Mouse (Mus musculus): ENCODE results near the gene Psme3. TPM values are rescaled to one million over a fixed set of nuclear protein-coding genes. Genes with fewer than 3 reads are reported as not detected.

Gene Psme3
- total RNA-seq, 1 experiment from 2014 or later: 153 TPM

- no peak for ATAC-seq (replicated peaks; ENCODE audit: low read depth, poor library complexity, severe bottlenecking)
These were observed 32.8 kb downstream of the Psme3 start for GRCm38 (mm10) chr11:101348774-101349173.

- no peak for ATAC-seq (replicated peaks; ENCODE audit: low read depth, poor library complexity, severe bottlenecking)
These were observed 33.2 kb downstream of the Psme3 start for GRCm38 (mm10) chr11:101349216-101349615.

GRCm38 (mm10) chr11:101351100-101351720 lies 35.2 kb downstream of the Psme3 start:
- ATAC-seq (replicated peaks; ENCODE audit: low read depth, poor library complexity, severe bottlenecking): no peak

DNA sequence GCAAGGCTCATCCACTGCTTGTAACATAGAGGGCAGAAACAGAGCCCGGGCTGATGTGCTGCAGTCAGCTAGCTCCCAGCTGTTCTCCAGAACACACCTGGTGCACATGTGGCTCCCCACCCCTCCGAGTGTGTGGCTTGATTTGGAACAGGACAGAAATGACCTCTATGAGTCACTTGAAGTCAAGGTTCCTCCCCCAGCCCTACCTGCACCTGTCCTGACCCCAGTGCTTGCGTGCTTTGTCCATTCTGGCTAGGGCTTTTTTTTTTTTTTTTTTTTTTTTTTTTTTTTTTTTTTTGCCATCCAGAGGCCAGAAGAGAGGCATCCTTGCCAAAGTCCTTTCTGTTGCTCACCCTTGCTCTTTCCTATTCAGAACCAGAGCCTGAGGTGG lies 35.7 kb downstream of the Psme3 start:
- no peak for ATAC-seq (replicated peaks; ENCODE audit: low read depth, poor library complexity, severe bottlenecking)

DNA sequence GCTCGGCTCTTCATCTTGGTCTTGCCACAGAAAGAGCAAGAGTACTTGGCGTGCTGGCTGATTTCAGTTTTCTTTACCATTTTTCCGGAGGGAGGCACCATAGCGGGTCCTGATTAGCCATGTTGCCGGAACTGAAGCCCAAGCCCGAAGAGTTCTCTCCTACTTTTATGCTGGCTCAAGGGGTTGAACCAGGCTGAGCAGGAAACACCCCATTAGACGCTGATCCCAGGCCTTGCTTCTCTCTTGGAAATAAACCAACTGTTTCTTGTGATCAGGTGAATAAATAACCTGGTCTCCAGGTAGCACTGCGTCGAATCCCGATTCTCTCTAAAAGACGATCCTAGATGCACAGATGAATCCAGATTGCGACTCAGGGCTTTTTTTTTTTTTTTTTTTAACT lies 37.4 kb downstream of the Psme3 start:
- no peak for ATAC-seq (replicated peaks; ENCODE audit: low read depth, poor library complexity, severe bottlenecking)

DNA sequence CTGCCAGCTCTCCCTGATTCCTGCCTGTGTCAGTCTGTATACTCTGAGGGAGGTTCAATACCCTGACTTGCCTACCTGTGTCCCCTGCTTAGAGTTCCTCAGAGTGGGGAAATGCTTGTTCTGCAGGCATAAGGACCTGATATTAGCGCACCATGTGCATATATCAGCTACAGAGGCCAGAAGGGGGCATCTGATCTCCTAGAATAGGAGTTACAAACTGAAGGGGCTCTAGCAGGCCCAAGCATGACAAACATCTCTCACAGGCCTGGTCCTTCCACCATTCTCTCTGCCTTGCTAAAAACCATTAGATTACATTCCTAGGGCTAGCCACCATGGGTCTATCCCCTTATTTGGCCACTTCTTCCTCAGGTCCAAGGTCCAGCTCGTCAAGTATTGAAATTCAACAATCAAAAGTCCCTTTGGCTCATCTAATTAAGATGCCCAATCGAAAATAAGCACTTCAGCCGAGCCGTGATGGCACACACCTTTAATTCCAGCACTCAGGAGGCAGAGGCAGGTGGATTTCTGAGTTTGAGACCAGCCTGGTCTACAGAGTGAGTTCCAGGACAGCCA lies 38.5 kb downstream of the Psme3 start:
- no peak for ATAC-seq (replicated peaks; ENCODE audit: low read depth, poor library complexity, severe bottlenecking)

GRCm38 (mm10) chr11:101355916-101356315 lies 39.9 kb downstream of the Psme3 start:
- ATAC-seq (replicated peaks; ENCODE audit: low read depth, poor library complexity, severe bottlenecking): no peak

DNA sequence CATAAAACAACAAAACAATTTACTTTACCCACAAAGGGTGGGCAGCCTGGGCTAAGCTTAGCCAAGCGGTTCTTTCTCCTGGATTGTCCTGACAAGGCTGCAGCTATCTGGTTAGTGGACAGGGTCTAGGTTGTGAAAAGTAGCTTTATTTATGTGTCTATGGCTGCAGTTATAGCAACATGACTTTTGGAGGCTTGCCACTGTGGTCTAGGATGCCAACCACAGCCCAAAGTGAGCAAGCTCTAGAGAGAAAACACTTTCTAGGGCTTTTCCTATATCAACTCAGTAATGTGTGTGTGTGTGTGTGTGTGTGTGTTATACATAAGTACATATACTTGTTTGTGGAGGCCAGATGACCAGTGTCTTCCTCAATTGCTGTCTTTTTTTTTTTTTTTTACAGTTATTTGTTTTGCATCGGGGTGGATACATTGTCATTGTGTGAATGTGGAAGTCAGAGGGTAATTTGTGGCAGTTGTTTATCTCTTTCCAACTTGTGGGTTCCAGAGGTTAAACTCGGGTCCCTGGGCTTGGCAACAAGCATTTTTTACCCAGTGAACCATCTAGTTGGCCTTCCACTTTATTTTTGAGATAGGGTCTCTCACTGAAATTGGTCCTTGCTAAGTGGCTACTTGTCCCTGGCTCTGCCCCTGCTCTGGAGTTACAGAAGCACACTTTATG lies 41.6 kb downstream of the Psme3 start:
- peak; percentile 79 for ATAC-seq (replicated peaks; ENCODE audit: low read depth, poor library complexity, severe bottlenecking)

- no peak for ATAC-seq (replicated peaks; ENCODE audit: low read depth, poor library complexity, severe bottlenecking)
These were observed 43.8 kb downstream of the Psme3 start for GRCm38 (mm10) chr11:101359776-101360175.

DNA sequence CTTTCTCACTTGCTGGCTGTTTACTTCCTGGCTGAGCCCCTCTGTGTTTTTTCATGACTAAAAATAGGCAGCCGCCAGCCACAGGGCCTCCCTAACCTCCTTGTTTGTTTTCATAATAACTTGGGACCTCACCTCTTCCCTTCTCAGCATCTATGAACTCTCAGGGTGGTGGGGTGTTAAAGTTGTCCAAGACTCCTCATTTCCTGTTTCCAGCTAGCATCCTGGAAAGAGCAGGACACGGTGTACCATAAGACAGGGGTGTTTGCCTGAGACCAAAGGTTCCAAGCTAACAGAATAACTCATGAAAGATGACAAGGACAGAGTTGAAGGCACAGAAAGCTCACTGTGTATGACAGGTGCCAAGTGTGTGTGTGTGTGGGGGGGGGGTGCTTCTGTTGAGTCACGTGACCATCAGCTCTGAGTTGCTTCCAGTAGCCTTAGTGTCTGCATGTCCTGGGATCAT lies 44.7 kb downstream of the Psme3 start:
- ATAC-seq (replicated peaks; ENCODE audit: low read depth, poor library complexity, severe bottlenecking): no peak

GRCm38 (mm10) chr11:101364531-101364931 lies 48.5 kb downstream of the Psme3 start:
- ATAC-seq (replicated peaks; ENCODE audit: low read depth, poor library complexity, severe bottlenecking): 0 out of 2 replicates have a peak, but pooled peaks have one; percentile 22

DNA sequence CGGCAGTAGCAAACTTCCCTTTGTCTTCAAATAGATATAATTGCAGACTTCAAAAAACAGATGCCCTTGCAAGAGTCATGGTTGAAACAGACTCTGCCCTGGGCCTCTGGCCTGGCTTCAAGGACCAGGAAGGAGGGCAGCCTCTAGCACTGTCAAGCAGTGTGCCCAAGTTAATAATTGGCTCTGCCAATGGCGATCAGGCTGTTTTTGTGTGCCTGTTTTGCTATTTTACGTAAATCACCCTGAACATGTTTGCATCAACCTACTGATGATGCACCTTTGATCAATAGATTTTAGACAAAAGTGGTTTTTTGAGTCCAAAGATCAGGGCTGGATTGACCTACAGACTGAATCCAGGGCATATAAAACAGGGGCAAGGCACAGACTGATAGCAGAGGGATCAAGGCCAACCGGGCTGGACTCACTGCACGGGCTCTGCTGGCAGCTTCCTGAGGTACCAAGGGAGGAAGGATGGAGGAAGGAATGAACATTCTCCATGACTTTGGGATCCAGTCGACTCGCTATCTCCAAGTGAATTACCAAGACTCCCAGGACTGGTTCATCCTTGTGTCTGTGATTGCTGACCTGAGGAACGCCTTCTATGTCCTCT lies 51.4 kb downstream of the Psme3 start, which contains the start of gene G6pc:
Gene G6pc (plus strand): TSS at position 236 of the 610 bp plus-strand sequence.
- no peak for ATAC-seq (replicated peaks; ENCODE audit: low read depth, poor library complexity, severe bottlenecking)

GRCm38 (mm10) chr11:101370141-101370540 lies 54.1 kb downstream of the Psme3 start:
- no peak for ATAC-seq (replicated peaks; ENCODE audit: low read depth, poor library complexity, severe bottlenecking)

Other genes starting within 250 kb of the Psme3 start
- gene Naglu, start 246.2 kb upstream of the Psme3 start, total RNA-seq (2017): 4.5 and 8.3 TPM in 2 replicates
- 1.2 TPM in 1 of 2 replicates, not detected in the other for gene Hsd17b1, start 237.8 kb upstream of the Psme3 start, total RNA-seq (2017)
- gene Coasy, start 233.6 kb upstream of the Psme3 start, total RNA-seq (2017): 13.3 and 23.2 TPM in 2 replicates
- gene Mlx, start 228.9 kb upstream of the Psme3 start, total RNA-seq (2017): 30.0 and 31.1 TPM in 2 replicates
- 46.7 and 57.6 TPM in 2 replicates for gene Psmc3ip, start 220.8 kb upstream of the Psme3 start, total RNA-seq (2017)
- 21.7 and 32.1 TPM in 2 replicates for gene Retreg3, start 196.3 kb upstream of the Psme3 start, total RNA-seq (2017)
- 32.5 and 37.8 TPM in 2 replicates for gene Tubg1, start 196.3 kb upstream of the Psme3 start, total RNA-seq (2017)
- not detected in 2 replicates for gene Tubg2, start 160.3 kb upstream of the Psme3 start, total RNA-seq (2017)
- 0.05 TPM in 2 replicates for gene Cntnap1, start 145.7 kb upstream of the Psme3 start, total RNA-seq (2017)
- 0.15 and 0.32 TPM in 2 replicates for gene Plekhh3, start 144.9 kb upstream of the Psme3 start, total RNA-seq (2017)
- gene Ccr10, start 140.8 kb upstream of the Psme3 start, total RNA-seq (2017): not detected in 2 replicates
- 15.3 and 22.8 TPM in 2 replicates for gene Ezh1, start 89.8 kb upstream of the Psme3 start, total RNA-seq (2017)
- gene Ramp2, start 70.2 kb upstream of the Psme3 start, total RNA-seq (2017): 0.58 TPM in 1 of 2 replicates, not detected in the other
- gene Vps25, start 62.5 kb upstream of the Psme3 start, total RNA-seq (2017): 51.5 and 61.9 TPM in 2 replicates
- not detected in 2 replicates for gene Wnk4, start 55.6 kb upstream of the Psme3 start, total RNA-seq (2017)
- 1.5 and 5.4 TPM in 2 replicates for gene Cntd1, start 37.2 kb upstream of the Psme3 start, total RNA-seq (2017)
- 34.3 and 43.1 TPM in 2 replicates for gene Coa3, start 37.1 kb upstream of the Psme3 start, total RNA-seq (2017)
- gene Becn1, start 13.9 kb upstream of the Psme3 start, total RNA-seq (2017): 152 and 208 TPM in 2 replicates
- gene Aoc2, start 8.8 kb downstream of the Psme3 start, total RNA-seq (2017): 0.78 and 2.4 TPM in 2 replicates
- under 0.01 and 0.29 TPM in 2 replicates for gene Aoc3, start 14.4 kb downstream of the Psme3 start, total RNA-seq (2017)
- gene G6pc, start 51.3 kb downstream of the Psme3 start, total RNA-seq (2017): not detected in 2 replicates
- gene Aarsd1, start 101.4 kb downstream of the Psme3 start, total RNA-seq (2017): 51.6 and 69.0 TPM in 2 replicates
- 1.1 and 17.0 TPM in 2 replicates for gene Gm27029, start 108.6 kb downstream of the Psme3 start, total RNA-seq (2017)
- 3.1 and 5.4 TPM in 2 replicates for gene Rundc1, start 108.9 kb downstream of the Psme3 start, total RNA-seq (2017)
- gene Ptges3l, start 109.1 kb downstream of the Psme3 start, total RNA-seq (2017): not detected in 2 replicates
- 3,230 and 4,557 TPM in 2 replicates for gene Rpl27, start 126.1 kb downstream of the Psme3 start, total RNA-seq (2017)
- 29.9 and 33.1 TPM in 2 replicates for gene Ifi35, start 132.2 kb downstream of the Psme3 start, total RNA-seq (2017)
- 2.8 and 3.1 TPM in 2 replicates for gene Rnd2, start 148.8 kb downstream of the Psme3 start, total RNA-seq (2017)
- 14.4 and 15.5 TPM in 2 replicates for gene Vat1, start 150.0 kb downstream of the Psme3 start, total RNA-seq (2017)
- 43.0 and 49.1 TPM in 2 replicates for gene Brca1, start 235.7 kb downstream of the Psme3 start, total RNA-seq (2017)
- 47.1 and 61.9 TPM in 2 replicates for gene Nbr1, start 235.9 kb downstream of the Psme3 start, total RNA-seq (2017)

All from common myeloid progenitor, adult 5-6 weeks (primary cell).